Mouse (Mus musculus) myocyte (in vitro differentiated cells): ENCODE results near the gene Dhx16.

ENCODE experiments used
- MAX ChIP-seq: IDR thresholded peaks from one replicate; pipeline ENCODE4 v1.6.1; 2011; ENCODE audit warnings: low read depth, mild to moderate bottlenecking, control low read depth
- POLR2A ChIP-seq: IDR thresholded peaks from one replicate; pipeline ENCODE4 v1.6.1; 2011; ENCODE audit warnings: low read depth, mild to moderate bottlenecking, control low read depth, moderate library complexity; ENCODE audit not compliant: insufficient read length
- POLR2AphosphoS2 ChIP-seq: IDR thresholded peaks from one replicate; pipeline ENCODE4 v1.6.1; 2011; ENCODE audit warnings: low read depth, control low read depth; ENCODE audit not compliant: insufficient read length
- TCF12 ChIP-seq: IDR thresholded peaks from one replicate; pipeline ENCODE4 v1.6.1; 2011; ENCODE audit warnings: mild to moderate bottlenecking, control low read depth; ENCODE audit not compliant: poor library complexity, insufficient read depth, severe bottlenecking
- TCF3 ChIP-seq: IDR thresholded peaks from one replicate; pipeline ENCODE4 v1.6.1; 2011; ENCODE audit warnings: low read depth, control low read depth; ENCODE audit not compliant: insufficient read length
- USF1 ChIP-seq: IDR thresholded peaks from one replicate; pipeline ENCODE4 v1.6.1; 2011; ENCODE audit warnings: low read depth, mild to moderate bottlenecking, control low read depth, moderate library complexity

DNA sequence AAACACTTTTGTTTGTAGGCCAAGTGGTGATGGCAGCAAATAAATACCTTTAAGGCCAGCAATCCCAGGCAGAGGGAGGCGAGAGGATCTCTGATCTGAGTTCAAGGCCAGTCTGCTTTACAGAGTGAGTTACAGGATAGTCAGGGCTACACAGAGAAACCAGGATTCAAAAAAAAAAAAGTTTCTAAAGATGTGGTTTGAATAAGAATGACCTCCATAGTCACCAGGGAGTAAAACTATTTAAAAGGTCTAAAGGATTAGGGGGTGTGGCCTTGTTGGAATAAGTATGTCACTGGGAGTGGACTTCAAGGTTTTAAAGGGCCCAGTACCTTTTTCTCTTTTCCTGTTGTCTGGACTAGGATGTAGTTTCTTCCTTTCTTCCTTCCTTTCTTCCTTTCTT is 60.3 kb downstream of the Dhx16 start:
- TF ChIP-seq POLR2A (no peak), USF1 (no peak), MAX (no peak), POLR2AphosphoS2 (no peak), TCF3 (no peak), TCF12 (no peak)
